Mouse (Mus musculus): ENCODE results near the gene Fam13c. TPM values are rescaled to one million over a fixed set of nuclear protein-coding genes. Genes with fewer than 3 reads are reported as not detected.
"Not testable (repeated sequence)": the region's sequence is repeated elsewhere in the genome, so short reads cannot be mapped to it uniquely, and the experiment has no call there.

Fam13c gene
- 3.2 and 3.4 TPM in 2 replicates for polyA plus RNA-seq (2015; fragmentation: Nextera tagmentation; extraction: Ambion mirVana)

GRCm38 (mm10) chr10:70439676-70440521, at the start of gene Fam13c:
TSS of gene Fam13c (plus strand) at chr10:70440481.
- DNase-seq (ENCODE audit: low spot score) = no peak

- DNase-seq (ENCODE audit: low spot score) = no peak
These were observed 44.4 kb upstream of the Fam13c start for GRCm38 (mm10) chr10:70395900-70396299.

GRCm38 (mm10) chr10:70398224-70398623, 42.1 kb upstream of the Fam13c start:
- DNase-seq (ENCODE audit: low spot score) = no peak

GRCm38 (mm10) chr10:70402006-70402405, 38.3 kb upstream of the Fam13c start:
- DNase-seq (ENCODE audit: low spot score) = no peak

- no peak for DNase-seq (ENCODE audit: low spot score)
These were observed 37.6 kb upstream of the Fam13c start for GRCm38 (mm10) chr10:70402711-70403110.

GRCm38 (mm10) chr10:70417811-70418486, 22.3 kb upstream of the Fam13c start:
- no peak for DNase-seq (ENCODE audit: low spot score)

- DNase-seq (ENCODE audit: low spot score) = no peak
These were observed 20.7 kb upstream of the Fam13c start for GRCm38 (mm10) chr10:70419282-70420264.

GRCm38 (mm10) chr10:70426373-70426772, 13.9 kb upstream of the Fam13c start:
- no peak for DNase-seq (ENCODE audit: low spot score)

GRCm38 (mm10) chr10:70428121-70428662, 12.1 kb upstream of the Fam13c start:
- no peak for DNase-seq (ENCODE audit: low spot score)

- no peak for DNase-seq (ENCODE audit: low spot score)
These were observed 10.9 kb upstream of the Fam13c start for GRCm38 (mm10) chr10:70429341-70429740.

- DNase-seq (ENCODE audit: low spot score) = no peak
These were observed 6.9 kb upstream of the Fam13c start for GRCm38 (mm10) chr10:70433334-70433733.

- DNase-seq (ENCODE audit: low spot score) = not testable (repeated sequence)
These were observed 6.5 kb upstream of the Fam13c start for GRCm38 (mm10) chr10:70433736-70434135.

GRCm38 (mm10) chr10:70436656-70437055, 3.6 kb upstream of the Fam13c start:
- DNase-seq (ENCODE audit: low spot score) = no peak

GRCm38 (mm10) chr10:70437289-70437688, 3.0 kb upstream of the Fam13c start:
- DNase-seq (ENCODE audit: low spot score) = no peak

GRCm38 (mm10) chr10:70440639-70441461, 569 bp downstream of the Fam13c start:
- no peak for DNase-seq (ENCODE audit: low spot score)

- no peak for DNase-seq (ENCODE audit: low spot score)
These were observed 1.9 kb downstream of the Fam13c start for GRCm38 (mm10) chr10:70442156-70442555.

GRCm38 (mm10) chr10:70442623-70443022, 2.3 kb downstream of the Fam13c start:
- no peak for DNase-seq (ENCODE audit: low spot score)

GRCm38 (mm10) chr10:70447787-70448186, 7.5 kb downstream of the Fam13c start:
- DNase-seq (ENCODE audit: low spot score) = no peak

GRCm38 (mm10) chr10:70449206-70449605, 8.9 kb downstream of the Fam13c start:
- DNase-seq (ENCODE audit: low spot score) = no peak

GRCm38 (mm10) chr10:70455886-70456305, 15.6 kb downstream of the Fam13c start:
- DNase-seq (ENCODE audit: low spot score) = no peak
